Mouse (Mus musculus) CD4-positive, CD25-positive, alpha-beta regulatory T cell, adult 4 months (primary cell): ENCODE measurements around the gene Ptpre. TPM values are rescaled to one million over a fixed set of nuclear protein-coding genes. Genes with fewer than 3 reads are reported as not detected.
A peak's percentile ranks its signal among the peaks of the same experiment; 100 is the strongest.
"Not testable (repeated sequence)": the region's sequence is repeated elsewhere in the genome, so short reads cannot be mapped to it uniquely, and the experiment has no call there.

Experiments
- ATAC-seq: one replicate; pipeline ENCODE4 v1.8.0; 2017
- polyA plus RNA-seq, 2 experiments: library from polyadenylated mRNA; unstranded; fragments of 100-300 nt; shearing (Covaris generic); gene quantifications; one replicate each; pipeline ENCODE4 v1.2.1; 2017

The Ptpre gene
- polyA plus RNA-seq, 2 experiments from 2014 or later = 36.3 to 38.2 TPM

DNA sequence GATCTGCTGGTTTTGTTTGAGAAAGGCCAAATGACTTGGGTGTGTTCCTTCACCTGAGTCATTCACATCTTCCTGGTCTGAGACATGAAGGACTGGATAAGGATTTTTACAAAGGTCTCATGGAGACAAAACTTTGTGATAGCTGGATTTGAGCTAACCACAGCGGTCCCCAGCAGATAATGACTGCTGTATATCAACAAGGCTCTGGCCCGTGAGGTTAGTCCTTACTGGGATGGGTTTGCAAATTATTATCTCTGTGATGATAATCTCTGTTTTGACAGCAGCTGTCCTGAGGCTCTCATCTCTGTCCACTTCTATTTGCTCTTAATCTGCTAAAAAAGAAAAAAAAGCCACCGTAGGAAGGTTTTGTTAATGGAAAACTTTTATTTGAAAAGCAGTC is 71.7 kb downstream of the Ptpre start:
- ATAC-seq = no peak

DNA sequence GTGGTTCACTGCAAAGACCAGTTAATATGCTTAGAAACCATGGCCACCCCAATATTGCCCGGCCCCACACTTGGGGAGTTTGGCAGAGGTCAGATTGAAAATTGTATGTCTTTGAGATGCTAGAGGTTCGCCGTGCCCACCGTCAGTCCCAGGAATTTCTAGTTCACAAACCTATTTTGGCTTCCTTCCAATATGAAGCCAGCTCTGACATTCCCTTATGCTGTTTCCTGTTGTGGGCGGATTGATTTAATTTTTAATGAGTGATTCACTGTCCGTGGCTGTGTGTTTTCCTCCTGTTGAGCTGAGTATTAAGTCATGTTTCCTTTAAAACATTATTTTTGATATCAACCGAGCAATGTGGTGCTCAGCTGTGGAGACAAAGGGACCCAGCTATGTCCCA is 72.4 kb downstream of the Ptpre start:
- ATAC-seq = no peak

DNA sequence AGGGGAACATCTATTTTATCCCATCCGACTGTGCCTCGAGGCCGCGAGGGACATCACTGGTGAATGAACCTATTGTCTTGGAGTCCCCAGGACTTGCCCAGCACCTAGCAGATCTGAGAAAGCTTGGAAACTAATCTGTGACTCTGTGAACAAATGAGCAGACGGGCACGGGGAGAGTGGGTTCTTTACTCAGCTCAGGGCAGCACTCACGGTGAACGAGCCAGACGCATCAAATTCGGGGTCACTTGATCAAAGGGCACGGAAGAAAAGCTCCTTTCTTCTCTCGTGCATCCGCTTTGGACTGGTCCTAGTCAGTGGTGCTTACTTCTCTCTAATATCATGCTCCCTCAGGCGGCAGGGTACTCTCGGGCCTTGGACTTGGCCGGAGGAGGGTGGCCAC is 75.0 kb downstream of the Ptpre start:
- no peak for ATAC-seq

DNA sequence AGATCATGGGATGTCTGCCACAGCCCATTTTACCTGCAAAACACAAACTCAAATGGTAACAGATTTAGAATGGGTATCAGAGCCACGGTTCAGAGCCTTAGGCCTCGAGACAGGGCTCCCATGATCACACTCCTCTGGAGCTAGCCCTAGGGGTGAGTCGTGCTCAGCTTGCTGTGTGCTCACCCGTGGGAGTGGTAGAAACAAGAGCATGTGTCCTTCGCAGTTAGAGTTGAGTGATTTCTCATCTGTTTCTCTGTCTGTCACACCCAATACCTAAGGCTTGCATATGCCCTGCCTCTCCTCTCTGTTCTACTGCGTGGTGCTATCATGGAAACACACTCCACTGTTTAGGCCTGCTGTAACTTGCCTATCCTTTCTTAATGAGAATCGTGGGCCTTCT is 75.5 kb downstream of the Ptpre start:
- no peak for ATAC-seq

DNA sequence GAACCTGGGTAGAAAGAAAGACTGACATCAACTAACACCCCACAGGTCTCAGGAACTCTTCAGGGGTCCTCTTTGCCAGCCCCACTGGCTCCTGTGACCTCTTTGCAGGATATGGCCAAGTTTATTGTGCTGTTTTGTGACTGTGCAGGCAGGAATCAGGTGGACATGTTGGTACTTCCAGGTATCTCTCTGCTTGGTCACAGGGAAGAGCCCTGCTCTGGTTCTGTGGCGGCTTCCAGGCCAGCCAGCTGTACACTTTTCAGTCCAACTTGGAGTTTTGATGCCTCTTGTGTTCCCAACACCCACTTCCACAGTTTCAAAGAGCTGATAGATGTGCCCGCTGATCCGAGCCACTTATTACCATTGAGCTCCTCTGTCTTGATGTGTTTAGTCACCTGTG is 76.1 kb downstream of the Ptpre start:
- no peak for ATAC-seq

DNA sequence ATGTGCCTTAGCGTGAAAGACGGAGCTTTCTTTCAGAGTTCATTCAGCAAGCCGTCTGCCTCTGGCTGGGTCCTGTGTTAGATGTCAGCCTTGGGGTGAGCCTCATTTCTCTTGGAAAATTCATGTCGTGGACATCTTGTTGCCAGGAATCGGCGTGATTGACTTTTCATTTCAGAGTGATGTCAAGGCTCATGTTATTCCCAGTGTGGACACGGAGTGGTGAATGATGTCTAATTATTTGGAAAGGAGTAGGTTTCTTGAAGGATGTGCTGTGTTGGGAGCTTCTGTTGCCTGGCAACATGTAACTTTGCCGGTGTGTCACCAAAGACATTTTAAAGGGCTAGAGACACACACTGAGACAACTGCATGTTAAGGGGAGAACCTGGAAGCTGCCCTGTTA is 77.6 kb downstream of the Ptpre start:
- ATAC-seq = no peak

DNA sequence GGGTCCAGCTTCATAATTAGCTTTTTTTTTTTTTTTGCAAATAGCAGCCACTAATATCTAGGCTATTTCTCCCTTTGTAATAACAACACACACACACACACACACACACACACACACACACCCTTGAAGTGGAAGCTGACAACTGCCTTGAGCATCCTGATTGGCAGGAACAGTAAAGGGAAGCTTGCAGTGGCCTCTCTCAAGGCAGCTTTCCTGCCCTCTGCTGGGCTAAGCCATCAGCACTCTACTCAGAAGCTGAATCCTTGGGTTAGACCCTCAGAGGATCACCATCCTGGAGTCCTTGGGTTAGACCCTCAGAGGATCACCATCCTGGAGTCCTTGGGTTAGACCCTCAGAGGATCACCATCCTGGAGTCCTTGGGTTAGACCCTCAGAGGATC is 79.2 kb downstream of the Ptpre start:
- not testable (repeated sequence) for ATAC-seq

DNA sequence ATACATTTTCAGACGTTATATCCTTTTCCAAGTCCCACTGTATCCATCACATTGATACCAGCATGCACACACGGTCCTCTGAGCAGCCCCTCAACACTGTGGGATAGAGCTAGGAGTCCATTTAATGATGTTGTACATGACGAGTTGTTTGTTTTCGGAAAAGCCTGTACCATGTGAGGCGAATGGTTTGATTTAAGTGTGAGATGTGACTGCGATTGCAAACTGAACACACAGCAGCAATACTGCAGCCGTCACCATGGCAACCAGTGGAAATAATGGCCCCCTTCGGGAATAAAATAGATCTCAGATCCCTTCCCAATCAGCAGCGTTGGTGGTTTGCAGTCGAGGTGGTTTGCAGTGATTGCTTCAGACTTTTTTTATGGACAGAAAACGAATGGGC is 80.5 kb downstream of the Ptpre start:
- no peak for ATAC-seq

DNA sequence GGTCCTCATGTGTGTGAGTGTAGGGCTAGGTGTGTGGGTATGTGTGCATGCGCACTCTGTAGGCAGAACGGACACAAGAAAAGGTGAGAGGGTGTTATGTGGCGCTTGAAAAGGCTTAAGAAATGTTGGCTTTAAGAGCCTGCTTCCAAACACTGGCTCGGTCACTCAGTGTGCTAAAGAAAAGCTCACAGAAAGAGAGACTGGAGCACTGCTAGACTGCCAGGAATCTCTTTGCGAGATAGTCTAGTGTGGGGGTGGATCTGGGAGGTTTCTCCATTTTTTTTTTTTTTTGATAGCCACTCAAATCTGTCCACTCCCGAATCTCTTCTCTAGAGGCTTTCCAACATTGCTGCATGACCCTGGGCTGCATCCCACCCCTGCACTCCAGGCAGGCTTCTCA is 84.4 kb downstream of the Ptpre start:
- no peak for ATAC-seq

DNA sequence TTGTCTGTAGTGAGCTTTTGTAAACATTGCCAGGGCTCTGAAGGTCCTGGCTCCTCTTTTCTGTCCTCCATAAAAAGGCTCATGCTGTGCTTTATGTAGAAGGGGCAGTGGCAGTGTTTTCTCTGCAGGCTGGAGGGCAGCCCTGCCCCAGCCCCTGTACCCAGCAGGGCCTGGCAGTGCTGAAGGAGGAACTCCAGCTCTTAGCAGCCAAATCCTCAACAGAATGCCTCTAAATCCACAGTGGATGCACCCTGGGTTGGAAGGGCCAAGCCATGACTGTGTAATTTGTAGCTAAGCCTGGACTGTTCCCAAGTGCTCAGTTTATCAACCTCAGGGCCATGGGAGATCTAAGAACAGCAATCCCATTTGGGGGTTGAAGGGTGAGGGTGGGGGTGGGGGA is 85.0 kb downstream of the Ptpre start:
- no peak for ATAC-seq

DNA sequence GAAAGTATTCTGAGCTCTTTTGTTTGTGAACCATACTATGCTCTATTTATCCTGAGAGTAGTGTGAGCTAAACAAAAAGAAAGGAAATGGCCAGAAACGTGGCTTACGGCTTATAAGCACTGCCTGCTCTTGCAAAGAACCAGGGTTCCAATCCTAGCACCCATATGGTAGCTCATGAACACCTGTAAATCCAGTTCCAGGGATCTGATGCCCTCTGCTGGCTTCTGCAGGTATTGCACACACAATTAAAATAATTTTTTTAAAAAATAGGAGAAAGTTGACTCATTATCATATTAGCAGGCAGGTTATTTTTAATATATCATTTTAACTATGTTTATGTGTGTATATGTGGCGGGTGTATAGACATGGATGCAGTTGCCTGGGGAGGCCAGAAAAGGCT is 87.6 kb downstream of the Ptpre start:
- ATAC-seq = no peak

DNA sequence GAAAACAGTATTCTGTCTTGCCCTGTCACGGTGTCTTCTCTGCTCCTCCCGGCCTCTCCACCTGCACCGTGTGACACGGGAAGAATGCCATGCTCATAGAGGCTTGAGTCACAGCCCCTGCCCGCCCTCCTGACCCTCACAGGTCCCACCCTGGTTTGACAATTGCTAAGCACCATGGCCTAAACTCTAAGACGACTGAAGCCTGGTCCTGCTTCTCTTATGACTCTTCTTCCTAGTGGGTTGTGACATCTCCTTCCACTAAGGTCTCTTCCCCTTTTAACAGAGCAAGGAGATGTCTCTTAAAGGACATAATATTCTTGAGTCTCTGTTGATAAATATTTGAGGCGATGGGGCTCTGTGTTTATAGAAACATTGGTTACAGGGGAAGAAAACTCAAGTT is 91.1 kb downstream of the Ptpre start:
- ATAC-seq = no peak

DNA sequence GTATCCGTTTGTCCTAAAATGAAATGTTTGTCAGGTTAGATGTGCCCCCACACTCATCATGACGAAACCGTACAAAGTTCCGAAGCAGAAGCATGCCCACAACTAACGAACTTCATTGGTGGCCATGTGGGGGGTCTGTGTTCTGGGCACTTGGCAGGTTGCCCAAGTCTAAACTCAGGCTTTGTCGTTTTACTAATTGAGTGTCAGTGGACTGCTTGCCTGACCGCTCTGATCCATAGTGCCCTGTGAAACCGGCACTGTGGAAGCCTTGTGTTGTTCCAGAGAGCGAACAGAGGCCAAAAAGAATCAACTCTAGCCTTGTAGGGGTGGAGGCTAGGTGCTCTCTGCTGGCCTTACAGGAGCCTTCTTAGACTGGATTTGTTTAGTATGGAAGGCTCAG is 91.7 kb downstream of the Ptpre start:
- ATAC-seq = no peak

DNA sequence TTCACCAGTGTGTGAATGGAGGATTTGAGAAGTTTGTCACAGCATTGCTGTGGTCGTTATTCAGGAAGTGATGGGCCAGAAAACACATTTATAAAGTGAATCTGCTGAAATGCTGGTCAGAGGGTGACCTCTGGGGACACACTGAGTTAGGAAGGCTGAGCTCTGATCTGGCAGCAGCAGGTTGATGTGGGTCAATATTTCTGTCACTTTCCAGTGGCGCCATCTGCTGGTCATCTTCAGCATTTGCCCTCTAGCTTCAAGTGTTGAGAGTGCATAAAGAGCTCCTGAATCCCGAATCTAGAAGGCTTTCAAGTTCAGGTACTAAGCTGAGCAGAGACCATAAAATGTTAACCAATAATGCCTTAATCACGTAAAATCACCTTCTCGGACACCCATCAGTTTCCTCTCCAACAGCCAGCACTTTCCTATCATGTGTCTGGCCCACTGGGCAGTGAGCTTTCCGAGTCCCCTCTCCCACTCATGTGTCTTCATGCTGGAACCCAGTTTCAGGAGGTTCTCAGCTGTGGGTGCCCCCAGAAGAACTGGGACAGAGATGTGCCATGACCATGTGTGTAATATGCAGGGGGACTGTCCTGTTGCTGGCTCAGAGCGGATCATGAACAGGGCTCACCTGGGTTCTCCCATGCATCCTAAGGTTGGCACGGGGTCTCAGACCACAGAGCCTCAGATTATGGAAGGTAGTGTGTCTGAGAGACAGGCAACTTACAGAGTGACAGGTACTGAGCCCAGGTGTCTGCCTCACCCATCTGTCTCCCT is 94.7 kb downstream of the Ptpre start:
- peak; percentile 82 for ATAC-seq

DNA sequence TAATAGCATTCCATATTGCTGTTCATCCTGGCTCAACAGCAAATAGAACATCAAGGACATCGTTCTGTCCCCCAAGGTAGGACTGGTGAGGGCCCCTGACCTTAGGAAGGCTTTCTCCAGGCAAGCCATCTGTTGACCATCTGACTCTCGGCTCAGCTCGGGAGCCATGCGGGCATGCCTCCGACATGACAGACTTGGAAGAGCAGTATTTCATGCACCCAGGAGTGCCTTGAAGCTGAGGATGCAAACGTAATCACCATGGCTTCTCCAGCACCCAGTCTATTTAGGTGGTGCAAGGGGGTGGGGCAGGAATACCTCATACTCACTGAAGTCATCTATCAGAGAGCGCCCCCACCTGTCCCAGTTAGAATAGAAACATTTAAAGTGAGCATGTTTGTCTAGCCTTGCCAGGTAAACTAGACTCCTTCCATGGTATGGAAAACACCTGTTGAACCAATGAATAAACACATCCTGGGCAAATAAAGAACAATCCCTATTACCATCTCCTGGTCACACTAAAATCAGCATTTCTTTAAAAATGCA is 95.5 kb downstream of the Ptpre start:
- ATAC-seq = no peak

DNA sequence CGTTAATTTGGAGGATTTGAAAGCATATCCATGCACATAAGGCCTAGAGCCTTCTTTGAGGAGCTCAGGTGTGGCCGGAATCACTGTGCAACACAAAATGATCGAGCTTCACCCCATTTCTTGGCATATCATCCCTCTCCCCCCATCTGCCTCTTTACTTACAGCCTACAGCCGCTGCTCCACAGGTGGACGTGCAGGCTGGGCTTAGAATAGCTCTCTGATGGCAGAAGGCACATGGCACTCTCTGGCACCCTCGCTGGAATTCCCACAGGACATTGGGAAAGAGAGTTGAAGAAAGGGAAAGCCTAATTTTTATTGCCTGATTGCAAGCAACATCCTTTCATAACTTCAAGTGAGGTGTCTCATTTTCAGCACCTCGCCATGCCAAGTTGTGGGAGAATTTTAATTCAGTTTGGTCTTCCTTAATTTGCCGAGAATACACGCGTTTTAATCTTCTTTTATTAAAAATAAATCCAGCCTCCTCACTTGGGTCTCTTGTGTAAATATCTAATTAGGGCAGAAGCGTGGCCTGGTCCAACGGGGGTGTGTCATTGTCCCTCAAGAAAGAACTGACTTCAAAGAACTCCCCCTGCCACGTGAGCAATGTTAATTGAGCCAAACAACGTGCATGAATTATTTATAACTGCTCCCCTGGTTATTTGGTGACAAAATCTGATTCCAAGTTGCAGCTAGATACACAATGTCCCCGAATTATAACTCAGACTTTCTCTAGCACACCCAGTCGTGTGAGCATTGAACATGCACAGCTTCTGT is 97.8 kb downstream of the Ptpre start:
- ATAC-seq = no peak

DNA sequence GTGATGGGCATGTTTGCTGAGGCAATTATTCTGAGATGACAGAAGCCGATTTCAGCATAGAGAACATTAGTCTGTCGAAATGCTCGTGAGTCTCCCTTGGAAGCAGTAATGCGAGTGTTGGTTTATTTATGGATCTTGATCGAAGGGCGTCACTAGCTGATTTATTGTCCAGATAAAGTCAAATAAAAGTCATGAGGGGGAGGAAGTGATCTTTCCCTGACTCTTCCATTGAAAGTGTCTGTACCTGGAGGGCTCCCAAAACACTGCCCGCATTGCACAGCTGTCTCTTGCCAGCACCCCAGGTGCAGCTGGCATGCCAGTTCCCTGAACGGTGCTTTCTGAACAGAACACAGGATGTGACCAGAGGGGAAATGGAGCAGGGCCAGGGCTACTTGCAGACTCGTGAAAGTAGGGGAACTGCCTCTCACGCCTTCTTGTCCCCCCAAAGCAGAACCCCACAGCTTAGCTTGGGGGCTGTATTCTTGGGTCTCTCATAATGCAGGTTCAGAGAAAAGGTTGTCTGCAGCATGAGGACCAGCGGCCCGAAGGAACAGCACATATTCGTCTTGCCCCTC is 100.2 kb downstream of the Ptpre start:
- no peak for ATAC-seq

DNA sequence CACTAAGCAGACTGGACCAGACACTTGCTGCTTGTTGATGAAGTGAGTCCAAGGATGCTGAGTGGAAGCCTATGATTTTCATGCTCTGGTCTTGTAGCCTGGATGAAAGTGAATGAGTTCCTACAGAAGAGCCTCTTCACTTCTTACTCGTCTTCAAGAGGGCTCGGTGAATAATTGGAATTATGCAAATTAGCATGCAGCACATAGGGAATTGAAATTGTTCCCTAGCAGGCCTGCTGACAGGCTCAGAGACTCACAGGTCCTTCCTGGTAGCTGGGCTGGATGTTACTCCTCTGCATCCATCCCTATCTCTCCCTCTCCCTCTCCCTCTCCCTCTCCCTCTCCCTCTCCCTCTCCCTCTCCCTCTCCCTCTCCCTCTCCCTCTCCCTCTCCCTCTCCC is 102.1 kb downstream of the Ptpre start:
- ATAC-seq = no peak

DNA sequence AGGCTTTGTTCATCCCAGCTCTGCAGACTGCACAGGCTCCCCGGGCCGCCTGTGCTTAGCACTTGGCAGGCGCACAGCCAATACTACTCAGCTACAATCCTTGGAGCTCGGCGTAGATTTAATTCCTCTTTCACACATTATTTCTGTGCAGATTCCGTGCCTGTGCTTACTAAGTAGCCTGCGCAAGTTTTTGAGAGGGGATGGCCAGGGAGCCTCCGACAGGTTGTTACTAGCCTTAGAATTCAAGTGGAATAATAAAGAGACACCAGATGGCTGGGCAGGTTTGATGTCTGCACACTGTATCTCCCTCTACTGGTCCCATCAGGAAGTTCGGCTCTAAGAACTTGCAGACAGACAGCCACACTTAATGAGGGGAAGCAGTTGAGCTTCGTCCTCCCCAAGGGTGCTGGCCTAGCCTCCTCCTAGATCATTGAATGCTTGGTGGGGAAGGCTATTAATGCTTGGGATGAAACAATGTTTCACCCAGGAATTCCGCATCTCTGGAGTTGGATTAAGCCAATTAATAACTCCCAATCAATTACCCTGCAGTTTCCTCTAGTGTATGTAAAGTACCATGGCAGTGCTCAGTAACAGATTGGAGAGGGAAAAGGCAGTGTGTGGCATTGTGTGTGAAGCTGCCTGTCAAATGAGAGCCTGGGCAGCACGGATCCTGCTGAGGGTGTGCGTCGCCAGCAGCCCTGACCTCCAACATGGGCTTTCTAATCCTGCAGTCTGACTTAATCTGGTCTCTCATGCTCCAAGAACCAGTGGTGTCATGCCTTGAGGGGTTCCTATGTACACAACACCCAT is 104.6 kb downstream of the Ptpre start:
- peak; percentile 67 for ATAC-seq

DNA sequence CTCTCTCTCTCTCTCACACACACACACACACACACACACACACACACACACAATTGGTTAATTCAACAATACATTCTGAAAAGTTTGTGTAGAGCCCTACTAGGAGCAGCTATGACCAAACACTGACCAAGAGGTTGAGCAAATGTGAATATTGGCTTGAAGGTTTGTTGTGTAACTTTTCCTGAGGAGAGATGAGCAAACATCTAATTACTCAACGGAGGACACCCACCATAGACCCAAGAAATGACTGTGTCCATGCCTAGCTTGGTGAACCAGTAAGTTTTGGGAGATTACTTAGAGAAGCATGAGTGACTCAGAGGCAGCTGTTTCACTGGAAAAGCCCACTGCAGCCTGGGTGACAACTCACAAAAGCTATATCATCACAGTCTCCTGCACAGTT is 107.2 kb downstream of the Ptpre start:
- ATAC-seq = no peak

DNA sequence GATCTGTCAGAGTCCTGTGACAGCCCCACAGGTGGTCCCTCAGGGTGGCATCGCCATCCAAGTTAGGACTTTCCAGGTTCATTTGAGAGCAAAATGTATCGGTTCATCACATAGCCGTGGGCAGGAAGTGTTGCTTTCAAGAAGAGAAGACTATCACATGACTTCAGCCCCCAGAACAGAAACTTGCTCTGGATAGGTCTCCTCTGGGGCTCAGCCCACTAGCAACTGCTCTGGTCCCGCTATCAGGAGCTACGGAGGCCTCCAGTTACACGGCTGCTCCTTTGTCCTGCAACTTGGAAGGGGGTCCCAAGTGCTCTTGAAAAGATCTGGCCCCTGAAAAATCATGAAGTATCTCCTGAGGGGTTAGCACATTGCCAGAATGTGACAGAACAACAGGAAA is 109.7 kb downstream of the Ptpre start:
- ATAC-seq = peak; percentile 75

DNA sequence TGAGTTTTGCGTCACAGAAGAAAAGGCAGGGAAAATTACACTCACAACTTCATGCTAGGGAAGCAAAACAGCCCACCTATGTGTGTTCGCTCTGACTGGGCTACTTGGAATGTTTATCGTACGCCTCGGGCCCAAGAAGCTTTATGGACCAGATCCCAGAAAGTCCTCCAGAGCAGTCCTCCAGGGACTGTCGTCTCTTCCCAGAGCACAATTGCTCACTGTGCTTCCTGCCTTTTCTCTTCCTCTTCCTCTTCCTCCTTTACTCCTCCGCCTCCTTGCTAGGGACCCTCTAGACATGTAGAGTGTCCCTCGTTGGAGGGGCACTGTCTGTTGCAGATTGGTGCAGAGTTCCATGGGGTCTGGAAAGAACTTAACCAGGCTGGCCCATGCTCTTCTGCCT is 111.5 kb downstream of the Ptpre start:
- ATAC-seq = no peak

DNA sequence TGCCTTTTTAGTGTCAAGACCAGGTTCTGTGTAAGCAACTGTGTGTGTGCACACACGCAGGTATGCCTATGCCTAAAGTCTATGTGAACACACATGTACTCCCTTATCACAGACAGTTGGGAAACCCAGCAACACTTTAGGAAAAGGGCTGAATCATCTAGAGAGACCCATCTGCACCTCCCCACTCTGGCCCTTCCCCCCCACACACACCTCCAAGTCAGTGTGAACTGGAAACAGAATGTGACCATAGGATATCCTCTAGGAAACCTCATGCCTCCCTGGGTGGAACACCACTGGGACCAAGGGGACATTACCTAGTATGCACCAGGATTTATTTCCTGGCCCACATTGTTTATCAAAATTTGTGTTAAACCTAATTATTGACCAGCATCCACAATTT is 112.0 kb downstream of the Ptpre start:
- no peak for ATAC-seq
